Mouse (Mus musculus): ENCODE measurements around the gene Rap2b.

- TF ChIP-seq CTCF (IDR thresholded peaks at IDR 0.05; ENCODE audit: low read depth, low read length) (no peak), POLR2A (IDR thresholded peaks at IDR 0.05; ENCODE audit: borderline replicate concordance, low read depth, low read length) (no peak)
Observed at GRCm38 (mm10) chr3:61355464-61355863, 6.0 kb upstream of the Rap2b start.

All from bone marrow macrophage, adult 2 months (primary cell).